Comparison of ENCODE assay signal across 15 mouse cellular contexts in genomic region chr14:21600628-21601027, GRCm38 (mm10).
DNase-seq lines count a peak whose midpoint lies in the region; ATAC-seq lines count a peak whose summit lies in the region.
"Had no signal": no experiment of that assay in that cellular context is flagged by ENCODE, and none has a peak within 500 bp of the region (broad histone marks: within the 10 kb centered on the region; RNA-seq: fewer than 3 reads in every experiment).

No protein-coding gene starts in this region.

- no peak for ATAC-seq in hindbrain, embryonic 14.5 days (ENCODE audit: low FRiP score)
- ATAC-seq in midbrain, embryonic 16.5 days, result 0 out of 2 replicates have a peak, but pooled peaks have one; percentile 37

- H3K36me3 ChIP-seq in hindbrain, embryonic 14.5 days (replicated peaks; ENCODE audit: control insufficient read depth, insufficient read depth), result no peaks in the 10 kb centered on the region
- no peaks in the 10 kb centered on the region for H3K36me3 ChIP-seq in midbrain, embryonic 16.5 days (ENCODE audit: control insufficient read depth, insufficient read depth, low read length)
- H3K36me3 ChIP-seq: hindbrain, embryonic 15.5 days had no signal

- peaks cover 29% of the 10 kb centered on the region for H3K4me1 ChIP-seq in hindbrain, embryonic 14.5 days (replicated peaks; ENCODE audit: control insufficient read depth, insufficient read depth, low read length)
- peaks cover 18% of the 10 kb centered on the region for H3K4me1 ChIP-seq in midbrain, embryonic 16.5 days (ENCODE audit: control insufficient read depth, insufficient read depth, low read length)

- intact Hi-C loops in left cerebral cortex, postnatal 36 days (cut with DNase I), result no loop called here

- peak; percentile 30 to 41 for DNase-seq in kidney, postnatal 36 days
- no peak for DNase-seq in kidney, adult 8-10 months
- DNase-seq in c-Kit-positive CD71-positive TER-119-positive erythroid progenitor cells, embryonic 14.5 days (ENCODE audit: low spot score), result peak; percentile 42
- DNase-seq in hindbrain, embryonic 14.5 days (ENCODE audit: low spot score), result no peak
- no peak for DNase-seq in left cerebral cortex, postnatal 36 days (ENCODE audit: low spot score in 2 of 2)
- DNase-seq in cerebellum, adult 11 months, result no peak
- DNase-seq in layer of hippocampus, adult 9-10 months (ENCODE audit: low spot score), result no peak
- DNase-seq: adrenal gland, postnatal 14 days; cerebellum, adult 11-12 months; gastrocnemius, adult 2 months; thymus, adult 18-20 months had no signal

- H3K9ac ChIP-seq in hindbrain, embryonic 14.5 days, result no peak overlapping the region
- no peak overlapping the region for H3K9ac ChIP-seq in midbrain, embryonic 16.5 days (ENCODE audit: low read depth, low read length)
- H3K9ac ChIP-seq: hindbrain, embryonic 15.5 days had no signal

- H3K27me3 ChIP-seq in hindbrain, embryonic 14.5 days (ENCODE audit: control insufficient read depth, insufficient read depth, low read length), result no peaks in the 10 kb centered on the region
- no peaks in the 10 kb centered on the region for H3K27me3 ChIP-seq in midbrain, embryonic 16.5 days (ENCODE audit: control insufficient read depth, insufficient read depth, low read depth, low read length)
- H3K27me3 ChIP-seq: hindbrain, embryonic 15.5 days had no signal

- no peak overlapping the region for H3K4me3 ChIP-seq in hindbrain, embryonic 14.5 days (replicated peaks; ENCODE audit: low read length)
- H3K4me3 ChIP-seq in midbrain, embryonic 16.5 days (ENCODE audit: low read depth, low read length), result no peak overlapping the region
- H3K4me3 ChIP-seq: gastrocnemius, adult 2 months; heart, embryonic 10.5 days; hindbrain, embryonic 15.5 days had no signal

- H3K27ac ChIP-seq in hindbrain, embryonic 14.5 days, result peak overlapping the region; percentile 58; the same call in 1 of the 2 replicates
- peak overlapping the region; percentile 35; the same call in 1 of the 2 replicates for H3K27ac ChIP-seq in midbrain, embryonic 16.5 days (ENCODE audit: low read length)
- H3K27ac ChIP-seq: gastrocnemius, adult 2 months; heart, embryonic 10.5 days; macrophage had no signal

- H3K4me2 ChIP-seq in hindbrain, embryonic 14.5 days (replicated peaks), result no peak overlapping the region
- H3K4me2 ChIP-seq in midbrain, embryonic 16.5 days (ENCODE audit: low read length), result no peak overlapping the region
- H3K4me2 ChIP-seq: hindbrain, embryonic 15.5 days had no signal

- H3K9me3 ChIP-seq in hindbrain, embryonic 14.5 days (ENCODE audit: control insufficient read depth, low read length), result no peaks in the 10 kb centered on the region
- H3K9me3 ChIP-seq in midbrain, embryonic 16.5 days (replicated peaks; ENCODE audit: control insufficient read depth, low read length, poor library complexity, severe bottlenecking), result no peaks in the 10 kb centered on the region
- H3K9me3 ChIP-seq: heart, embryonic 10.5 days; hindbrain, embryonic 15.5 days had no signal

- 64% methylated on average over 1 of the region's 1 CpGs for WGBS in hindbrain, embryonic 14.5 days
- 37% methylated on average over 1 of the region's 1 CpGs for WGBS in midbrain, embryonic 16.5 days

Comparison
In these comparisons a context has a peak if more than half of its experiments do, and no peak if none do; other contexts are left out.
1. DNase-seq: peak in kidney, postnatal 36 days (2 of 2) and c-Kit-positive CD71-positive TER-119-positive erythroid progenitor cells, embryonic 14.5 days (single experiment); none in kidney, adult 8-10 months (0 of 2), hindbrain, embryonic 14.5 days (single experiment), left cerebral cortex, postnatal 36 days (0 of 2), cerebellum, adult 11 months (single experiment) and layer of hippocampus, adult 9-10 months (single experiment).